Mouse (Mus musculus) induced T-regulatory cell, adult 2 months (primary cell): Measurements from ENCODE around the gene Ccna1.
A peak's percentile ranks its signal among the peaks of the same experiment; 100 is the strongest.

Source experiments
- DNase-seq: peaks from one replicate; pipeline ENCODE4 v3.0.0-alpha.2; 2012; ENCODE audit warnings: low read depth

The Ccna1 gene

GRCm38 (mm10) chr3:55055038-55055746 is at the start of gene Ccna1:
Gene Ccna1 (minus strand): TSS chr3:55055501.
- no peak for DNase-seq

DNA sequence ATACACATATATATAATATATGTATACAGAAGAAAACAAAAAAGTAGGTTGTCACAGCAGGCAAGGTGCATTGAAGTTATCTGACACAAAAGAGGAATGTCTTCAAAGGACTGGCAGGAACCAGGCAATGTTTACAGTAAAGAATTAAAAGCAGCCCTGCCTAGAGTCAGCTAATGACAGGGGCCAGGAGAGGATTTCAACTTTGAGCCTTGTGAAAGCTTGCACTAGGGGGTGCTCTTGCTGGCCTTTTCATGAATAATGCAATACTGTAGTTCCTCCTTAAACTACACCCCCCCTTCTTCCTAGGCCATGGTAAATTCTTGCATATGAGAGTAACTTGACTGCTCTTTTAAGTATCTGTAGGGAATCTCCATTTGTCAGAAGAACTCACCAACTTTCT is 45.8 kb upstream of the Ccna1 start:
- DNase-seq, result no peak

- DNase-seq, result no peak
These were observed 43.7 kb upstream of the Ccna1 start for GRCm38 (mm10) chr3:55098990-55099389.

DNA sequence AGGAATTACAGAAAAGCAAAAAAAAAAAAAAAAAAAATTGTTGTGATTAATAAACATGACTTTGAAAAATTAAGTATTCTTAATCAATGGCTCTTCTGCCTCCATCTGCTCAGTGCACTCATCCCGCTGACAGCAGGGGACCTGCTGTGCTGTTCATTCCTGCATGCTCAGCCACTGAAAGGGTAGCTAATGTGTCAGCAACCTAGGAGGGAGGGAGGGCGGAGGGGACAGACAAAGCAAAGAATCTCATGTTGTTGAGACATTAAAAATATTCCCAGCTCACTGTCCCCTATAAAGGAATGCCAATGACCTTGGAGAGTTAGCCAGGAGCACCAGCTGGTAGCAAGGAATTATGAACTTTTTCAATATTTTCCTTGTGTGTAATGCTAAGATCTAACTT is 42.7 kb upstream of the Ccna1 start:
- DNase-seq, result no peak

DNA sequence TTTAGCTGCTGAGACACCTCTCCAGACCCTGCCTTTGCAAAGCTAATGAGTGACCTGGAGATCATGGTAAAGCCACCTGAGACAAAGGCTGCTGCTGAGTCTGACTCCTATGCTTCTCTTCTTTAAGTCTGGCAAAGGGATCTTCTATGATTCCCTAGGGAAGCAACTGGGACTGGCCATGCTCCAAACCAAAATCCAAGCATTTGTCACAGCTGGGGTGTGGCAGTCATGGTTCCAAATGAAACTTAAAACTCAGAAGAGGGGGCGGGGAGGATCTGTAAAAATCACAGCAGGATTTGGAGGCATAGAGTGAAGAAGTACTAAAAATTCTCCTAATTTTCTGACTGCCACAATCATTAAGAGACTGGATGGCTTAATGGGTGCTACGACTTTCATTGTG is 41.9 kb upstream of the Ccna1 start:
- DNase-seq, result no peak

GRCm38 (mm10) chr3:55096655-55097005 is 41.3 kb upstream of the Ccna1 start:
- DNase-seq, result no peak

DNA sequence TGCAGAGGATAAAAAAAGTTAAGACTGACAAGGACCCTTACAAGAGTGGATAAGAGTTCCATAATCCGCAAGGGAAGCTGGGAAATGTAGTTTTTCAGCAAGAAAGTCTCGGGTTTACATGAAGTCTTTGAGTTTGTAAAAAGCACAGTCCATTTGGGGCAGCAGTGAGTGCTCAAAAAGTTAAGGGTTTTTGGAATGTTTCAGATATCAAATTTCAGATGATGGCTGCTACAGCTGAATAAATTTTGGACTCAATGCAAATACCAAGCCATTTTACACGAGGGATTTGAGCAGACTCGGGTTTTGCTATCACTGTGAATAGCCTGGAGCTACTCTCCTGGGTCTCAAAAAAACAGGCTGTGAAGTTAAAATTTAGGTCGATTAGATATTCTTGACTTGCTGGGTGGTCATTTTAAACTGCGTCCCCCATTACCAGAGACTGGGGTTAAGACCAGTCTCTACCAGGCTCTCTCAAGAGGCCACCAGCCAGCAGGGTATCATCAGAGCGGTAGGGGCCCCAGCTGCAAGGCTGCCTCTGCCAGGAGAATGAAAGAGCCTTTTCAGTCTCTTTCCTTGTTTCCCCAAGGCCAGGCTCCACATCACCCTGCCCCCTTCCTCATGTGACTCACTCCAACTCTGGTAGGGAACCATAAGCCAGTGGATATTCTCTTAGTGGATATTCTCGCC is 40.8 kb upstream of the Ccna1 start:
- no peak for DNase-seq

DNA sequence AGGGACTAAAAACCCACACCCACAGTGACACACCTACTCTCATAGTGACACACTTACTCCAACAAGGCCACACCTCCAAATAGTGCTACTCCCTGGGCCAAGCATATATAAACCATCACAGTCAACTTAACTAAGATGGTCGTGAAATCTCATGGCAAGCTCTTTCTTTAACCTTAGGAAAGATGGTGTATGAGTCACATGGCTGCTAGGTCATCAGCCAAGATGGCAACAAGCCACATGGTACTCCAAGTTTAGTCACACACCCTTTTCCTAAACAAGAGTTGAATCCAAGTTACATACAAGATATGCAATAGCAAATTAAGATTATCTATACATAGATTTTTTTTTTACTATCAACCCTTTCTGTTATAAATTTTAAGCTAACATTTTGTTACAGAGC is 37.9 kb upstream of the Ccna1 start:
- no peak for DNase-seq

GRCm38 (mm10) chr3:55089291-55089690 is 34.0 kb upstream of the Ccna1 start:
- no peak for DNase-seq

DNA sequence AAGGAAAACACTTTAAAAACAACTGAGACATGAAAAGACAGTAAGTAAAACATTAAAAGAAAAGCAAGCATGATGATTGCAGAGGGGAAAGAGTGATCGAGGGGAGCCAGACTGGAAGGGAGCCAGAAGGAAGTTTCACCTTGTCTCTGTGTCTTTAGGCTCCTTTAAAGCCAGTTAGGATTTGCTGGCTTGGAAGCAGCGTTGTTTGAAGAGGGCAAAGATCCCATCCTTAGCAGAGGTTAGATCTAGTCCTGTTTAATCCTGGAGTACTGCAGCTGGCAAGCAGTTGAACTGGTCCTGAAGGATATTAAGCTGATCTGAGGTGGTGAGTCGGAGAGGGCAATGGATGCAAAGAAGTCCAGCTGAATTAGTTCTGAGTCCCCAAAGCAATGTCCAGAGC is 33.5 kb upstream of the Ccna1 start:
- DNase-seq, result no peak

GRCm38 (mm10) chr3:55088359-55088758 is 33.1 kb upstream of the Ccna1 start:
- no peak for DNase-seq

DNA sequence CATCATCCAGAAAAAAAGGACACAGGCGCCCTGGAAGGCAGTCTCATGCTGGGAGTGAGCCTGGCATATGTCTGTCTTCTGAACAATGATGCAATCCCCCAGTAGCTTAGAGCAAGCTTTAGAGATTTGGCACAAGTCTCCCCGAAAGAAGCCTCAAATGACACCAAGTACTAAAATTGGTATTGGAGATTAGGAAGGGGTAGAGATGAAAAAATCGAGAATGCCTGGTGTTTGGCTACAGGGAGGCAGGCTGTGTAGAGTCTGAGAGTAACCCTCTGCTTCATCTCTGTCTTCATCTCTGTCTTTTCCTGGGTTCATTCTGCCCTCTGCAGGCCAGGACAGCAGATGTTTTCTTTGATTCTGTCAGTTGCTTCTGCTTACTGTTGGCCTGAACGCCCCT is 32.1 kb upstream of the Ccna1 start:
- DNase-seq, result no peak

DNA sequence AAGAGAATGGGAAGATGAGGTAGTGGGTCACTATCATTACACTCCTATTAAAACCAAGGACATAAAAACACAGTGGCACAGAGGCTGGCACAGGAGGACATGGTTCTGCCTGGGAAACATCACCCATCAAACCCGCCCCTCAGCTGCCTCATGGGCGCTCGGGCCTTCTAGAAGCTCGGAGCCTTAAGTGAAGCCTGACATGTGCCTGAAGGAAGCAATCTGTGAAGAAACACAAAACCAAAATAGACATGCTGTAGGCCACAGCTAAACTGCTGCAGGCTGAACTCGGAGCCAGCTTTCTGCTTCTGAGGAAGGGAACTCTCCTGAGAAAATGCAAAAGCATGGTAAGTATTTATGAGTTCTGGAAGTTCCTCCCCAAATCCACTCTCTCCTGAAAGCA is 31.6 kb upstream of the Ccna1 start:
- DNase-seq, result no peak

GRCm38 (mm10) chr3:55085716-55086115 is 30.4 kb upstream of the Ccna1 start:
- DNase-seq, result no peak

DNA sequence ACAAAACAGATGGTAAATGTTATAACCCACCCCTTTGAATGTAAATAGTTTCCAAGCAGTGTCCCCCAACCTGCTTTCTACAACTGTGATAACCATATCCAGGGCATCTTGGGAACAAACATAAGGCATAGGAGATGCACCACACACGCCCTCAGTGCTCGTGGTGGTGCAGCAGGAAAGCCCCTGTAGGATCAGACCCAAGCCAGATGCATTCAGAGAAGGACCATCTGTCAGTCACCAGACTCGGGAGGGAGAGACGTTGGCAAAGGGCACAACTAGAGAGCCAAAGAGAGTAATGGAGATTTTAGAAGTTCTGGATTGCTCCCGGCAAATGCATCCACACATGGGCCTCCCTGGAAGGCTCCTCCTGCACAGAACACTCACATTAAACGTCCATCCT is 29.5 kb upstream of the Ccna1 start:
- no peak for DNase-seq

DNA sequence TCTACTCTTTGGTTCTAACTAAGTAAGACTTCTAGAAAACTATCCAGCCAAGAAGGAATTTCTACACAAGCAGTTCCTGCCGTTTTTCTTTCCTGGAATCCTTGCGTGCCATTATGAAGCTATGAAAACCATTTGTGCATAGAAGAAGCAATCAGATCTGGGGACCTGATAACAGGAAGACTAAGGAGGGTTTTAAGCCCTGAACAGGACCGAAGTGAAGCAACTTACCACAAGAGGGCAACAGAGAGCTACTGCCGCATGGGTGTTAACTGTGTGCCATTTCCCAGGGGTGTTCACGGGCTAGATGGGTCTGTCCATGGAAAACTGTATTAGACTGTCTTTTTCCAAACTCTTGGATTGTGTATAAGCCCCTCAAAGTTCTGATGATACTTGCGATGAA is 24.8 kb upstream of the Ccna1 start:
- DNase-seq, result peak; percentile 71

DNA sequence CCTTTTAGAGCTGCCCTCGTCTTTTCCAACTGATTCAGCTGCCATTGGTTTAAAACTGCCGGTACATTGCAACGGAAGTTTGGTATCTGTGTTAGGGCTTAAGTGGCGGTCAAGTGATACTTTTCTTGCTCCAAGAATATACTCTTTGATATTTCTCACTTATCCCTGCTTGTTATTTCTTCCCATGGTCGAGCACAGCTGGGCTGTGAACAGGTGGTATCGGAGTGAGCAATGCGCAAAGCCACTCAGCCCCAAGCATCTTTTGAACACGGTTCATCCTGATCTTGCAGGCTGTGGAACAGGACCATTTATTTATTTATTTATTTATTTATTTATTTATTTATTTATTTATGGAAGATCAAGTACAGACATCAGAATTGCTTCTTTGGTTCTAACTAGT is 24.3 kb upstream of the Ccna1 start:
- no peak for DNase-seq

DNA sequence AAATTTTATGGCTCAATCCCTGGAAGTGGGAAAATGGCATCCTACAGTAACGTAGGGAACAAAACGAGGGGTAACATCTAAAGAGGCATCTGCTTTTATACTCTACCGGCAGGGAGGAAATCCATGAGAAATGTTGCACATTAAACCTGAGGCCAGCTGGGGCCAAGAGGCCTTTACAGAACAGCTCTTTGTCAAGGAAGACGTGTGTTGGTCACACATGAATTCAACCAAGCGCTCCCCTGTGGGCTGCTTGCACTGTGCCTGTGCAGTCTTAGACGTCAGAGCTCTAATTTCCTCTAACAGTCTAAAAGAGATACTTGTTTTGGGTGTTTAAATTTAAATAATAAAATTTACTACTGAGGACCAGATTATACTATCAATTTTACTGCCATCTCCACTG is 22.9 kb upstream of the Ccna1 start:
- no peak for DNase-seq

DNA sequence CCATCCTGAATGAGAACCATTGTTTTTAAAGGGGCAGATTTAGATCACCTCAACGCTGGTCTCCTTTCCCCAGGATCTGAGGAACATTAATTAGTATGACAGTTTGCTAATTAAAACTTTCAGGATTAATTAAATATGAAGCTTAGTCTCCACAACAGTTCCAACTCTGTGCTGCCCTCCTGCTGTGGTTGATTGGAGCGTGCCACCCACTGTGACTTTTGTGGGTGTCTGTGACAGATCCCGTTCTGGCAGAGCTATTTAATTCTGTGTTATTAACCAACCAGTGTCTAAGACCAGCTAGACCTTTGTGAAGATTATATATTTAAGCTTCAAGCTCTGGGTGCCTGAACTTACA is 20.0 kb upstream of the Ccna1 start:
- no peak for DNase-seq

DNA sequence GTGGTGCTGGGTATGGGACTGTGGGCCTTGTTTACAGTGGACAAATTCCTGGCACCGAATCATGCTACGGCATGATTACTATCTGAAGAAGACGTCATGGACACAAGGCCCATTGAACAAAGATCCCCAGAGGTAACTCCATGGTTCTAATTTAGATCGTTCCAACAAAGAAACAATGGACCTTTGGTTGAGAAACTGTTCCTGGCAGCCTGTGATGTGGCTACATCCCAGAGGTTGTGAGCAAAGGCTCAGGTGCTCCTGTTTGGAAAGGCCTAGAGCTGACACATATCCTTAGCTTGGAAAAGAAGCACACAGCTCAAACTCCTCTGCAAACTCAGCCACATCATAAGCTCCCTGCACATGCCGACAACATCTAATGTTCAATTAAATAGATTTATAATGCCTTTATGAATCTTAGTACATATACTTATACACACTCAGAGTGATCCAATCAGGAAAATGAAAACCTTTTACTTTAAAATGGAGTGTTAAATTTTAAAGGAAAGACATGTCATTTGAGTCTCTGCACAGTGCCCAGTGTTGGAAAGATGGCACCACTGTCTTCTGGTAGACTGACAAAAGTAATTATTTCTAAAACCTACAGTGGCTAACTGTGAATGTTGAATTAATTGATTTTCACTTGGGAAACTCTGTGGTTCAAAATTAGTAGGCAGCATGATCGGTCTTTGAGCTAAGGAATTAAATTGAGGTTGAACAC is 19.4 kb upstream of the Ccna1 start:
- no peak for DNase-seq

DNA sequence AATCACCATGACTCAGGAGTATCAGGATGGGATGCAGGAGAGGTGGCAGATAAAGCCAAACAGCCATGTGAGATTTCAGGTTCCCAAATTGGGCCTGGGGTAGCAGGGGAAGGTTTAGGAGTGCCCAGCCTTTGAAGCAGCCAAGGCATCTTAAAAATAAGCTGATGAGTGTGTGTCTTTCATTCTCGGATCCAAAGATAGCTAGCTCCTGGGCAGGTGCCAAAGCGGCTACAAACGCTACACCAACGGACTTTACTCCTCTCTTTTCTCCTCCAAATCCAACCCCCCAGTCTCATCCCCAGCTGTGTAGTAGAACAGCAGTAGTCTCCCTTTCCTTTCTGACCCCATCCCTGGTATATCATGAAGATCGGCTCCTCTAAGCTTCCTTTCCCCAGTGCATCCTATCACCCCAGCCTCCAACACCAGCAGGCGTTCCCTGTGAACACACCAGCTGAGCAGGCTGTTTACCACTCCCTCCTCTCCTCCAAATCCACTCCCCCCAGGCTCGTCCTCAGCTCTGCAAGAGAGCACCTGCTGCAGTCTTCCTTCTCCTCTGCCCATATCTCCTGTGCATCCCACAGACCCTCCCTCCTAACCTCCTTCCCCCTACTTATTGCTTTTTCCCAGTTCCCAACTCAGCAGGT is 12.6 kb upstream of the Ccna1 start:
- DNase-seq, result no peak

DNA sequence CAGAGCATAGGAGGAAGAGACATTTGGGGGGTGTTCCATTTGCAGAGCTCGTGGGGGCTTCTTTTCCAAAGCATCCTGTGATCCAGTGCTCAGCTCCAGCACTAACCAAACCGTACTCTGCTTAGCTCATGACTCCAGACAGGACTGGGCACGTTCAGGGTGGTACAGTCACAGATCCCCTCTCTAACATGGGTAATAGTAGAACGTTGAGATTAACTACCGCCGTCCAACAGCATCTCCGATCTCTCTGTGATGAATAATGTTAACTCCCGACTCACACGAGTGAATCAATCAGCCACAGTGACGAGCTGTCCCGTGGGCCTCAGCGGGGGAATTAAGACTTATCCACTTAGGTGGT is 11.3 kb upstream of the Ccna1 start:
- no peak for DNase-seq
